Mouse (Mus musculus) heart, embryonic 14.5 days (tissue): ENCODE data around the gene Znhit2. TPM values are rescaled to one million over a fixed set of nuclear protein-coding genes. Genes with fewer than 3 reads are reported as not detected.
A peak's percentile ranks its signal among the peaks of the same experiment; 100 is the strongest.

Experiments
- ATAC-seq: fragments of 200-750 bp; cut with Nextera tagmentation; 2 replicates; pipeline ENCODE4 v1.8.0; 2017; ENCODE audit warnings: low read depth, moderate TSS enrichment; ENCODE audit not compliant: insufficient number of reproducible peaks, insufficient read depth, low FRiP score
- H3K27ac ChIP-seq, 2 experiments: fragments of 200-500 bp in 1 of 2; fragments of 300-500 bp in 1 of 2; sonication (generic) in 1 of 2; replicated peaks in 1 of 2; 2 replicates each; pipeline ENCODE4 v1.5.1; 2012 to 2014; ENCODE audit warnings: low read depth in 2 of 2, low read length in 2 of 2, control low read depth in 1 of 2, mild to moderate bottlenecking in 1 of 2, mixed read lengths in 1 of 2; ENCODE audit not compliant: control insufficient read depth in 1 of 2, insufficient read depth in 1 of 2
- H3K27me3 ChIP-seq: fragments of 300-500 bp; sonication (generic); 2 replicates; pipeline ENCODE4 v1.6.1; 2014; ENCODE audit warnings: mild to moderate bottlenecking, low read length, control low read depth; ENCODE audit not compliant: control insufficient read depth, insufficient read depth
- H3K36me3 ChIP-seq: fragments of 300-500 bp; sonication (generic); 2 replicates; pipeline ENCODE4 v1.6.1; 2014; ENCODE audit warnings: mild to moderate bottlenecking, control low read depth, low read length, mixed read lengths; ENCODE audit not compliant: control insufficient read depth, insufficient read depth
- H3K4me1 ChIP-seq, 2 experiments: fragments of 200-500 bp in 1 of 2; fragments of 300-500 bp in 1 of 2; sonication (generic) in 1 of 2; 2 replicates each; pipeline ENCODE4 v1.6.1; 2012 to 2014; ENCODE audit warnings: low read length in 2 of 2, control low read depth in 1 of 2, mixed read lengths in 1 of 2; ENCODE audit not compliant: control insufficient read depth in 2 of 2, insufficient read depth in 2 of 2
- H3K4me2 ChIP-seq: fragments of 300-500 bp; sonication (generic); 2 replicates; pipeline ENCODE4 v1.6.1; 2014; ENCODE audit warnings: mild to moderate bottlenecking, low read length
- H3K4me3 ChIP-seq, 2 experiments: fragments of 200-500 bp in 1 of 2; fragments of 300-500 bp in 1 of 2; sonication (generic) in 1 of 2; 2 replicates each; pipeline ENCODE4 v1.5.1; 2012 to 2014; ENCODE audit warnings: low read length in 2 of 2, mild to moderate bottlenecking in 2 of 2, control low read depth in 1 of 2, low read depth in 1 of 2, moderate library complexity in 1 of 2; ENCODE audit not compliant: control insufficient read depth in 1 of 2, insufficient read depth in 1 of 2
- H3K9ac ChIP-seq: fragments of 300-500 bp; sonication (generic); 2 replicates; pipeline ENCODE4 v1.6.1; 2014; ENCODE audit warnings: mild to moderate bottlenecking, low read length
- H3K9me3 ChIP-seq: fragments of 300-500 bp; sonication (generic); 2 replicates; pipeline ENCODE4 v1.6.1; 2016; ENCODE audit warnings: low read length, control low read depth; ENCODE audit not compliant: control insufficient read depth
- WGBS: fragments of 180-500 bp; shearing (Covaris S2); extraction: QIAGEN DNeasy Blood & Tissue Kit; methylation state at CpG from one replicate; pipeline ENCODE4 v1.1.7; 2014; 5-methylcytosine and 5-hydroxymethylcytosine counted together
- polyA plus RNA-seq: library from polyadenylated mRNA; unstranded; fragments of >200 nt; fragmentation: Nextera tagmentation; extraction: Ambion mirVana; gene quantifications from 2 replicates; pipeline ENCODE4 v1.2.1, GENCODE M21; 2014

Znhit2 gene
- polyA plus RNA-seq, 1 experiment from 2014 or later: 25.6 TPM

DNA sequence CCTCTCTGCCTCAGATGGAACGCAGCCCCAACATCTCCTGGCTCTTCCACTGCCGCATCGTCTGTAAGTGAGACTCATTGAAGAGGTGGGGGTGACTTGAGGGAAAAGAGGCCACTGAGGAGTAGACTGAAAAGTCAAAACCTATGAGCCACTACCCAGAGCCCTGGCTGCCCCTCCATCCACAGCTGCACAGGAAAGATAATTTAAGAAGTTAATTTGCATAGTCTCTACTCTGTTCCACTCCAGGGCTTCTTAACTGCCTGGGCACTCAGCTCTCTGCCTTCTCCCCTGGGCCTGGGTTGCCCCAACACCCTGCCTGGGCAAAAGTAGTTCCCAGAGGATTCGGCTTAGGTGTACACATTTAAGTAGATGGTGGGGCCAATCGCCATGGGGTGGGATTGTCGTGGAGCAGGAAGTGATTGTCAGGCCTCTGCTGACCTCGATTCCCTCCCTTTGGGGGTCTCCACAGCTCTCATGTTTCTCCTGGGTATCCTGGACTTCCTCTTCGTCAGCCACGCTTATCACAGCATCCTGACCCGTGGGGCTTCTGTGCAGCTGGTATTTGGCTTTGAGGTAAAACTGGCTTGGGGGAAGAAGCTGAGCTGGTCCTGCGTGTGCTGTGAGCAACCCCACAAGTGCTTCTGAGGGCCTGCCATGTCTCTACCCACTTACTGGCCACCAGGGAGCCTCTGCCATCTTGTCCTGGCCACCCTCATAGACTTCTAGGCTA is 12.1 kb upstream of the Znhit2 start:
- Histone ChIP-seq H3K4me3 (no peak overlapping the region), H3K4me2 (no peak overlapping the region), H3K4me1 (peaks cover 6 to 19% of the 10 kb centered on the region in 2 experiments; a peak in 3 of 4 replicates), H3K27ac (no peak overlapping the region), H3K27me3 (no peaks in the 10 kb centered on the region), H3K9ac (no peak overlapping the region), H3K36me3 (peaks cover 59% of the 10 kb centered on the region), H3K9me3 (no peaks in the 10 kb centered on the region)
- ATAC-seq: no peak
- 81% methylated on average over 11 of the region's 11 CpGs for WGBS

DNA sequence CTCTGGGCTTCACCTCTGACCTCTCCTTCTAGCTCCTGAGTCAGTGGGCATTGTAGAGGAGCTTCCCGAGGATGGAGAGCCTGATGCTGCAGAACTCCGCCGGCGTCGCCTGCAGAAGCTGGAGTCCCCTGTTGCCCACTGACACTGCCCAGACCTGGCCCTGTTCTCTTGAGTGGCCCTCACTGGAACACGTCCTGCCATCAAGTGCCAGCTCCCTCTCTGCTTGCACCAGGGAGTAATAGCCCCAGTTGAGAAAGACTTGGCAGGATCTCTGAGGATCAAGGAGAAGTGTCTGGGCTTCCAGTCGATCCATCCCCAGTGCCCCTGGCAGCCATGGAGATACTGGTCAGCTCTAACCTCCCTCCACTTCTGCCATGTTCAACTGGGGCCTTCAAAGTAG is 8.5 kb upstream of the Znhit2 start:
- Histone ChIP-seq H3K9ac (no peak overlapping the region), H3K4me3 (no peak overlapping the region), H3K9me3 (no peaks in the 10 kb centered on the region), H3K27ac (no peak overlapping the region), H3K27me3 (no peaks in the 10 kb centered on the region), H3K36me3 (peaks cover 82% of the 10 kb centered on the region), H3K4me1 (peaks cover 7 to 18% of the 10 kb centered on the region in 2 experiments), H3K4me2 (no peak overlapping the region)
- no peak for ATAC-seq
- WGBS: 78% methylated on average over 7 of the region's 7 CpGs

DNA sequence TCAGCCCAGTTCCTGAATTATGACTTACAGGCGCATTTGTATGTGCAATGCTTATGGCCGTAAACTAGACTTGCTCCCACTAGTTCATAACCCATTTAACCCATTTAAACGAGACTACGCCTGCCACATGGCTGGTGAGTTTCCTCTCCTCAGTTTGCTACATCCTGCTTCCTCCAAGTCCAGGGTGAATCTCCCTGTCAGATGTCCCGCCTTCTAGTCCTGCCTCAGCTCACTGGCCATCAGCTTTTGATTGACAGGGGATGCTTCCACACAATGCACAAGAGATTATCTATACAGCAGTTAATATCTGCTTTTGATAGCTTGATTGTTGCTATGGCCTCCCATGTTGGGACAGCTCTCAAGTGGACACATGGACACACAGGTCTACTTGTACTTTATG is 6.7 kb upstream of the Znhit2 start:
- H3K27ac ChIP-seq: no peak overlapping the region
- no peak overlapping the region for H3K9ac ChIP-seq
- no peak overlapping the region for H3K4me2 ChIP-seq
- no peaks in the 10 kb centered on the region for H3K9me3 ChIP-seq
- peaks cover 78% of the 10 kb centered on the region for H3K36me3 ChIP-seq
- peaks cover 2 to 17% of the 10 kb centered on the region in 2 experiments; a peak in 3 of 4 replicates for H3K4me1 ChIP-seq
- no peak overlapping the region for H3K4me3 ChIP-seq
- H3K27me3 ChIP-seq: no peaks in the 10 kb centered on the region
- WGBS: 77% methylated on average over 5 of the region's 5 CpGs
- ATAC-seq: no peak

DNA sequence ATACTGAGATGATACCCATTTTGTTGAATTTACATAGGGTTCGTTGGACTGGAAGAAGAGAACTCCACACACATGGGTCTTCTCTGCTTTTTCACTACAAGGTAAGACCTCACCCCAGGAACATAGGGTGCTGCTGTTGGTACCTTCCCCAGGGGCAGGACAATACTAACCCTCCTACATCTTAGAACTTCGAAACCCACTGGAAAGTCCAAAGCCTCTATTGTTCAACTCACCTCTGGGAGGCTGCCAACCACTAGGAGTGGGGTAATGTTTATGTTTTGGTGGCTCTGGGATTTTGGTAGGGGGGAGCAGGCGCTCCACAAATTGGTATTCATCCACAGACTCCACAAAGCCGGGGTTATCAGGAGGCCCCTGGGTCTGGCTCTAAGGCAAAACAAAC is 4.3 kb upstream of the Znhit2 start:
- Histone ChIP-seq H3K27ac (peak overlapping the region in 1 of 2 experiments; percentile 58; a peak in 1 of 4 replicates), H3K36me3 (peaks cover 61% of the 10 kb centered on the region), H3K4me3 (peak overlapping the region; percentile 88 to 91), H3K4me1 (peaks cover 2 to 20% of the 10 kb centered on the region in 2 experiments; a peak in 3 of 4 replicates), H3K9ac (peak overlapping the region; percentile 94), H3K4me2 (peak overlapping the region; percentile 87), H3K9me3 (no peaks in the 10 kb centered on the region), H3K27me3 (no peaks in the 10 kb centered on the region)
- ATAC-seq: no peak
- 64% methylated on average over 4 of the region's 4 CpGs for WGBS

DNA sequence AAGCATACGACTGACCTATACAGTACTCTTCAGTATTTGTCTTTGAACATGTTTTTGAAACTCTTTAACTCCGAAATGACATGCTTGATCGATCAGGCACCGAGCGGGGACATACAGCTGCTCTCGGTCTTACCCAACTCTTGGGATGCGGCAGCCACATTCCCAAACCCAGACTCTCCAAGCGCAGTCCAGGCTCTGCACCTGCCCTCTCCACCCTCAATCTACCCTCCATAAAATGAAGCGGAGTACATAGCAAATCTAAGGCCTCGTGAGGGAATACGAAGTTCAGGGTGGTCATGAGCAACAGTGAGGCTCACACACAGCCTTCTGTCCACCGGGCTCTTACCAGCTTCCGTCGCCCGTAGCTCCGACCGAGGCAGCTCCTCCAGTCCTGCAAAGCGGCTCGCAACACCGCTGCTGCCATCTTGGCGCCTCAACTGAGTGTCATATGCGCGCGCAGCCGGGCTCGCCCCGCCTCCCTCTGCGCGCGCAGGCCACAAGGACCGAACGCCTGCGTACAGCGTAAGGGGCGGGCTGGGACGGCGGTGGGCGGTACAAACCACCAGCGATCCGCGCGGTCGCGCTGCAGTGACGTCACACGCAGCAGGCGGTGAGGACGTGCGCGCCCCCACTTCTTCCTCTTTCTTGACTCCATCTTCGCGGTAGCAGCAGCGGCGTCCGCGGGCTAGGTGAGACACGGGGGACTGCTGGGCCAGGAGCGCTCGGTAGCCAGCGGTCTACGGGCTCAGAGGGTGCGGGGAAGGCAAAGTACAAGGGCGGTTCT is 3.5 kb upstream of the Znhit2 start, which contains the start of the genes Mrpl49 and Fau:
Gene Mrpl49 (minus strand): TSS at position 473 of the 784 bp plus-strand sequence.
Gene Fau (plus strand): TSS at position 532 of the 784 bp plus-strand sequence.
- Histone ChIP-seq H3K4me1 (peaks cover 8 to 29% of the 10 kb centered on the region in 2 experiments), H3K4me2 (peak within 1 kb of the TSS; percentile 87), H3K9ac (peak within 1 kb of the TSS; percentile 94), H3K27ac (peak within 1 kb of the TSS; percentile 61 to 82), H3K9me3 (no peaks in the 10 kb centered on the region), H3K36me3 (peaks cover 53% of the 10 kb centered on the region), H3K4me3 (peak within 1 kb of the TSS; percentile 88 to 91), H3K27me3 (no peaks in the 10 kb centered on the region)
- peak; percentile 89 for ATAC-seq
- under 1% methylated on average over 62 of the region's 63 CpGs for WGBS

DNA sequence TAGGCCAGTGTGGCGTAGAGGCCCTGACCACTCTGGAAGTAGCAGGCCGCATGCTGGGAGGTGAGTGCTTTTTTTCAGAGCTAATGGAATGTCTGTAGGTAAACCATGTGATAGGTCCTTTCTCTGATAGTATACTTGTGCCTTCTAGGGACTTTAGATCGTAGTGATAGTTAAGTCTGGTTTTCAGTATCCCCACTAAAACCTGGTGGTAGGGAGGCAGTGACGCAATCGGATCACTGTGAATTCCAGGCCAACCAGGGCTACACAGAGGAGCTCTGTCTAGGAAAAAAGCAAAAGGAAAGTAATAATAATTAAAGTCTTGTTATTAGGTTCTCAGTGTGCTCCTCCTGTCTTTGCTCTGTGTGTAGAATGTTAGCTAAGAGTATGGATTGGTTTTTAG is 2.5 kb upstream of the Znhit2 start:
- H3K27ac ChIP-seq: peak overlapping the region in 1 of 2 experiments; percentile 82; a peak in 2 of 4 replicates
- ATAC-seq: no peak
- no peaks in the 10 kb centered on the region for H3K9me3 ChIP-seq
- H3K4me3 ChIP-seq: peak overlapping the region; percentile 81 to 88
- H3K27me3 ChIP-seq: no peaks in the 10 kb centered on the region
- H3K9ac ChIP-seq: peak overlapping the region; percentile 94
- 26% methylated on average over 5 of the region's 5 CpGs for WGBS
- H3K4me1 ChIP-seq: peaks cover 9 to 33% of the 10 kb centered on the region in 2 experiments
- peaks cover 45% of the 10 kb centered on the region for H3K36me3 ChIP-seq
- H3K4me2 ChIP-seq: peak overlapping the region; percentile 86

DNA sequence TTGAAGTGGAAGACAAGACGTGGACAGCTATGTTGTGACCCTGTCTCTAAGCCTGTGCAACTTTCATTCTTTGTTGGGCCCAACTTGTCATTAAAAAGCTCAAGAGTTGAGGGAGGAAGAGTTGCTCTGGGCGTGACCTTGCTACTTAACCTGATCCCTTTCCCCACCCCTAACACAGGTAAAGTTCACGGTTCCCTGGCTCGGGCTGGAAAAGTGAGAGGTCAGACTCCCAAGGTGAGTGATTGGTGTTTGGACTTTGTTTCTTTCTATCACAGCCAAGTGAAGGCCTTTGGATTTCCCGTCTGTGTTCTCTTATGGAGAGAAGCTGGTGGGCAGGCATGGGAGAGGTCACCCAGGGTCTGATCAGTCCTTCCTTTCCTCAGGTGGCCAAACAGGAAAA is 2.0 kb upstream of the Znhit2 start:
- H3K4me1 ChIP-seq: peaks cover 9 to 33% of the 10 kb centered on the region in 2 experiments
- no peaks in the 10 kb centered on the region for H3K9me3 ChIP-seq
- peak overlapping the region in 1 of 2 experiments; percentile 88; a peak in 2 of 4 replicates for H3K4me3 ChIP-seq
- peak overlapping the region in 1 of 2 experiments; percentile 82; a peak in 1 of 4 replicates for H3K27ac ChIP-seq
- H3K27me3 ChIP-seq: no peaks in the 10 kb centered on the region
- peaks cover 40% of the 10 kb centered on the region for H3K36me3 ChIP-seq
- no peak for ATAC-seq
- H3K4me2 ChIP-seq: peak overlapping the region; percentile 86
- peak overlapping the region; percentile 94 for H3K9ac ChIP-seq
- 88% methylated on average over 5 of the region's 5 CpGs for WGBS
